Mouse (Mus musculus): Measurements from ENCODE around the gene Itpr3.

The Itpr3 gene

DNA sequence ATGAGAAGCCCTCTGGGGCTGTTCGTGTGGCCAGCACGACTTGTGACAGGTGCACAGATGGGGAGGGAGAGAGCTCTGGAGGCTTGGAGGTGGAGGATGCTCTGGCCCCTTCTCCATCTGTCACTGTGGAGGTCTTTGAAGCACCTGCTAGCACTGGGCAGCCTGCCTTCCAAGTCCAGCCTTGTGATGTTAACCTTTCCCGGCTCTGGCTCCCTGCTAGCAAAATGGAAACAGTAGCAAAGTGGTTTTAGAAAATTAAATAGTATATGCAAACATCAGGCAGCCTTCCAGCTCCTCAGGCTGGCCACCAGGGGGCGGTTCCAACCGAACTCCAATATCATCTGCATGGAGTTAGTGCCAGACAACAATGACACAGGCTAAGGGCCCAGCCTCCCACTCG, 14.5 kb downstream of the Itpr3 start:
- DNase-seq (ENCODE audit: low spot score) = peak; percentile 42

DNA sequence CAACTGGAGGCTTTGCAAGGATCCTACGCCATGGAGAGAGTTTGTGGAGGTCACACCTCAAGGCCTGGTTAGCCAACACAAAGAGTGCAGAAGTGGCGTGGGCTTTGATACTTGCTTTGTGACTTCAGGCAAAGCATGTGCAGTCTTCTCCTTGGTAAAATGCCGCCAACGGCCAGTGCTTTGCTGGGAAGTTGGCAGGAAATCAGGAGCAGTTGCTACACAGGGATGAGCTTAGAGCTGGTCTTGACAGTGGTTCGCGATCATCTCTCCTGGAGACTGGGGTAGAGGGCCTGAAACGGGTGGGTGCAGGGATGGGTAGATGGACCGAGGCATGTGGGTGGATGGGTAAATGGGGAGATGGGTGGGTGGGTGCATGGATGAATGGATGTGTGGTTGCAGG, 15.3 kb downstream of the Itpr3 start:
- DNase-seq (ENCODE audit: low spot score) = no peak

DNA sequence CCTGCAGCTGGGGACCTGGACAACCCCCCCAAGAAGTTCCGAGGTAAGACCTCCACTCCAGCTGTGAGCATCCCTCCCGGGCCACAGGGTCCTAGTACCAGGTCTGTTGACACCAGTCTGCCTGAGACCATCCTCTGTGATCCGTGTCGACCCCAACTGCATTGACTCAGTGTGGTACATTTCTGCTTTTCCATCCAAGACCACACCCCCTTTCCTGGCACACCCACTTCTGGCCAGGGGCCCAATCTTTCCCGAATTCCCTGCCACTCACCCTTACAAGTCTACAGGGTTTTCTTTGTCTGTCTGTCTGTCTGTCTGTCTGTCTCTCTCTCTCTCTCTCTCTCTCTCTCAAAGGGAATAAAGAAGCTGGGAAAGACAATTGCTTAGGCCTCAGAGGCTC, 16.0 kb downstream of the Itpr3 start:
- no peak for DNase-seq (ENCODE audit: low spot score)

DNA sequence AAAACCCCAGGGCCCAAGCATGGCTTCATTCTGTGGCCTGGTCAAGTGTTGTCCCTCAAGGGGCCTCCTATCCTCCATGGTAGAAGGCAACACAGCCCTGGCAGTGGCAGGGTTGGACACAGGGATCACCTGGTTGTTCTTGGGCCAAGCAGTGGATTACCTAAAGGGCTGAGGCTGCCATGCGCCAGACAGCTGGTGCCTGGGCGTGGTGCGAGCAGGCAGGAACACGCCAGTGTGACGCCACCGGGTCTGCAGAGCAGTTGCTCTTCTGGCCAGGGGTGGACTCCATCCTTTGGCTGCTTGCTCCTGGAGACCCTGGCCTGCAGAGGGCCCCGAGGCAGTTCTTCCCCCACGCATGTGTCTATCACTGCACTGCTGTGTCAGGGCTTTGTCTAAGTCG, 16.7 kb downstream of the Itpr3 start:
- DNase-seq (ENCODE audit: low spot score) = no peak

DNA sequence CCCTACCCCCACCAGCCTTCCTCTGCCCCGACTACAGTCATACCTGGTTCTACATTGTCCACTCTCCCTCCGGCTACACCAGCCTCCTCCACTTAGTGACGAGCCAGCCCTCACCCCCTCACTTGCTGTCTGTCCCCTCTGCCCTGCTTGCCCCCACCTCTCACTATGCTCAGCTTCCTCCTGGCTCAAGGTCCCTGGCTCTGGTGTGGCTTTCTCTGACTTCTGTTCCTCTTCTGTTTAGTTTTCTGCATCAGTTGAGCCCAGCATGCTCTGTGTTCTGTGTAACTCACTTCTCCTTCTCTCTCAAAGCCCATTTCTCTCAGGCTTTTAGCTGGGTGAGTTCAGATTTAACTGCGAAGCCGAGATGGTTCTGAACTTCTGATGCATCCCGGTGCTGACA, 17.1 kb downstream of the Itpr3 start:
- DNase-seq (ENCODE audit: low spot score) = no peak

DNA sequence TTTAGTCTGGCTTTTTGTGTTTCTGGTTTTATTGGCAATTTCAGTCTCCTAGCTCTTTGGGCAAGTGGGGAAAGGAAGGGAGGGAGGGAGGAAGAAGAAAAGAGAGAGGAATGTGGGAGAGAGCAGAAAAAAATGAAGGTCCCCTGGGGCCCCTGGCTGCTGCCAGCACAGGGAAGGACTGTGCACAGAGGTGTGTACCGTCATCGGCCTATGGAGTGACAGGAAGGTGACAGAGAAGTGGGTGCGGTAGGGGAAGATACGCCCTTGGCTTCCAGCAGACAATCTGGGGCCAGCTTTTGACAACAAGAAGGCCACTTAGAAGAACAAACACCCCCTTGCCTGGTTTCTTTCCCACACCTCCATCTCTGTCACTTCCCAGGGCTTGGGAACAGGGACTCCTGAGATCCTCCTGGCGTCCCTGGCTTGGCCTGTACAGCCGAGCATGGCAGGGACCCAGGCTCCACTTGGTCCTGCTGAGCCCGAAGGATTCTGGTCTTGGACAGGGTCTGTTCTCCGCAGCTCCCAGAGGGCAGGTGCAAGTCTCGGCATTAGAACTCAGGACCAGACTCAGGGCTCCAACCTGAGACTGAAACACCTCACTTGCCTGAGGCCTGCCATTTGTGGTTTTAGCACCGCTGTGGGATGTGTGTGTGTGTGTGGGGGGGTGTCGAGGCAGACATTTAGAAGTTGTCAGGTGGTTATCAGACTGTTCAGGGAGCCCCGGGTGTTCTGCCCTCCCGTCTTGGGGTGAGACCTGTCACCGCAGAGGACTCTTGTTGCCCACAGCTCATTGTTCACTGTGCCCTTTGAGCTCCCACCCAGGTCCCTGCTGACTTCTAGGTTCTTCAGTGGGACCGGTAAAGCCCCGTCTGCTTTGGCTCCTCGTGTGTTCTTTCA, 18.0 kb downstream of the Itpr3 start:
- no peak for DNase-seq (ENCODE audit: low spot score)

DNA sequence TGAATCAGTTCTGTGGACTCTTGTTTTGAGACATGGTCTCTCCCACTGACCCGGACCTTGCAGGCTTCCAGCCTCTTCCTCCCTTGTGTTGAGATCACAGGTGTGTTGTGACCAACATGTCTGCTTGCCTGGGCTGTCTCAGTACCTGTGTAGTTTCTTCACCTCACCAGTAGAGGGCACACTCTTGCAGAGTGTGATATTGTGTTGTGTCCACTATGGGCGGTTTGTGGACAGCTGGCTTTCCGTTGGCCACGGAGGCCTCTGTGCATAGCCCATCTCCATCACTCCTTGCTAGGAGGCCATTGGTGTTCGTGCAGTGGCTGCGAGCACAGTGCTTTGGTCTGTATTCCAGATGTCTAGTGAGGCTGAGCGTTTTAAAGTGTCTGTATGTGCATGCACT, 20.0 kb downstream of the Itpr3 start:
- no peak for DNase-seq (ENCODE audit: low spot score)

DNA sequence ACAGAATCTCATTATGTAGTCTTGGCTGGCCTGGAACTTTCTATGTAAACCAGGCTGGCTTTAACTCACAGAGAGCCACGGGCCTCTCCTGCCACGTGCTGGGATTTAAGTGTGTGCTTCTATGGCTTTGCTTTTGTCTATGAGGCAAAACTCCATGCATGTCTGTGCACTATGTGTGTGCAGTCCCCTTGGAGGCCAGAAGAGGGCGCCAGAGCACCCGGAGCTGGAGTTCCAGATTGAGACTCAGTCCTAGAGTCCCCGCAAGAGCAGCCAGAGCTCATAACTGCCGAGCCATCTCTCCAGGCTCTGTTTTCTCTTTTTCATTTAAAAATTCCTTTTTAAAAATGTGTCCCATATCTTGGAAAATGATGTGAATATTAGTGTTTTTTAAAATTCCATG, 20.8 kb downstream of the Itpr3 start:
- DNase-seq (ENCODE audit: low spot score) = no peak

DNA sequence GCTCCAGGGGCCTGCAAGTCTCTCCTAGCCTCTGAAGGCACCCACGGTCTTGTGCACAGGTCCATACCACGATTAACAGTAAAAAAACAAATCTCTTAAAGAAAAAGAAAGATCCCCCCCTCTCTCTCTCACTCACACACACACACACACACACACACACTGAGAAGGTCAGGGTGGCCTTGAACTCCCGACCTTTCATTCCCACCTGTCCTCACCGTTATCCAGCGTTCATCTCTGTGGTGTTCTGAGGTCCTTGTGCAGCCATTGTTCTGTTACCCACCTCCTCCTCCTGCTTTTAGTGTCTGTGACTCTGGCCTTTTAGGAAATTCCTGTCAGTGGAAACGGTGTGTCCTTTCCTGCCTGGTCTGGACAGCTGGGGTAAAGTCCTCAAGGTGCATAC, 21.4 kb downstream of the Itpr3 start:
- DNase-seq (ENCODE audit: low spot score) = no peak

DNA sequence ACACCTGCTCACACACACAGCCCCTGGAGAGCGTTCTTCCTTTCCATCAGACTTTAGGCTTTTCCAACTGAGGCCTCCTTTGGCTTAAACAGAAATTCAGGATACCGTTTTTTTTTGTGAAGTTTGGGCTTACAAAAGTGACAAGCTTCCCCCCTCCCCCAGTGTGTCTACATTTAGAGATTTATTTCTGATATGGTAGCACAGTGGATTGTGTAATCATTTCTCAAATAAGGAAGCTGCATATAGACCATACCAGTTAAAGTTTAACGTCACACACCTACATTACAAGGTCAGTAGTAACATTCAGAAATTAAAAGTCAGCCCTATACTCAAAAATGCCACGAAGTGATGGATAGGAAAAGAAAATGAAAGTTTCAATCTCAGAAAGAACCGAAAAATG, 24.8 kb downstream of the Itpr3 start:
- no peak for DNase-seq (ENCODE audit: low spot score)

DNA sequence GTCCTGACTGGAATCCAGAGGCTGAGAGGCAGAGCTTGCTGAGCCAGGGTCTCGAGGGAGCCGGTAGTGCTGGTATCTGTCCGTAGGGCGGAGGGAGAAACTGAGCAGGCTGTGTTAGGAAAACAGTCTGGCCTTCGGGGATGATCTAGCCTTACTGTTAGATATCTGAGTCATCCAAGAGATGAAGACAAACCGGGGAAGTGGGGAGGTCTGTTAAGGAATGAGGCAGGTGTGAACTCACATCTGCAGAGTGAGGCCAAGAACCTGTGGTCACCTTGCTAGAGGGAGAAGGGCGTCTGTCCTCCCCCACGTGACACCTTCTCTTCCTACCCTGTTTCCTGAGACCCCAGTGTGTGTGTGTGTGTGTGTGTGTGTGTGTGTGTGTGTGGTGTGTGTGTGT, 25.7 kb downstream of the Itpr3 start:
- no peak for DNase-seq (ENCODE audit: low spot score)

DNA sequence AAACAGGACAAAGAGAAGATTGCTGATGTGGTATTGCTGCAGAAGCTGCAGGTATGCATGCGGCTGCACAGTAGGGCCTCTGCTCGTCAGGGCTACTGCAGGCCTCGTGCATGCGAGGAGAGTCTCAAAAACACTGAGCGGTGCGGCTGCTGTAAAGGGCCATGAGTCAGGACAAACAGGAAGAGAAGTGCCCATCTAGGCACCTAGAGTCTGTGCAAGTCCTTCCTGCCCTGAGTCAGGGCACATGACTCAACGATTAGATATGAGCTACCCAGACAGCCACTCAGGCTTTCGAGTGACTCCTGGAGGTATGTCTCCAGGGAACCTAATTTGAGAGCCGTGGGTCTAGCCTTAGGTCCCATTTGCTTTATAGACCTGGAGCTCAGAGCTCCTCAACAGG, 26.5 kb downstream of the Itpr3 start:
- DNase-seq (ENCODE audit: low spot score) = no peak

DNA sequence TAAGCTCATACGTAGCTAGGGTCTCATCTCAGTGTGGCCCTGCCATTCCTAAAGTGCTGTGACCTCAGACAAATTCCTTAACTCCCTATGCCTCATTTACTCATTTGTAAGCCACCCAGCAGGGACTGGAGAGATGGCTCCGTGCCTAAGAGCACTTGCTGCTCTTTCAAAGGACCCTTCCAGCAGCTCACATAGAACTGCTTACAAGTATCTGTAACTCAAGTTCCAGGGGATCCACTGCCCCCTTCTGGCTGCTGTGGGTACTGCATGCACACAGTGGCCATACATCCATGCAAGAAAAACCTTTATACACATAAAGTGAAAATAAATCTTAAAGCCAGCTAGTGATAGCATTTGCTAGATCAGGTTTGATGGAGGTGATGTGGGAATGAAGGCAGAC, 28.6 kb downstream of the Itpr3 start:
- DNase-seq (ENCODE audit: low spot score) = peak; percentile 71

DNA sequence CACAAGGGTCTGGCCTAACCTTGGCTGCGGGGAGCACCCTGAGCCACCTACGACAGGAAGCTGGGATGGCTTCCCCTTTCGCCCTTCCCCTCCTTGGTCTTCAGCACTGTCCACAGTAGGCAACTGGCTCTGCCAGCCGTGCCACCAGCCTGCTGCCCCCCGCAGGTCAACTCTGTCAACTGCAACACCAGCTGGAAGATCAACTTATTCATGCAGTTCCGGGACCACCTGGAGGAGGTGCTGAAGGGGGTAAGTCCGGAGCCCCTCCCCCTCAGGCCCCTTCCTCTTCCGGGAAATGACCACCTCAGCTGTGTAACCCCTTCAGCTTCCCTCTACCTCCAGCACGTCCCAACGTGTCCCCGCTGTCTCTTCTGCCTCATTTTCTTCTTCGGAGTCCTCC, 30.3 kb downstream of the Itpr3 start:
- DNase-seq (ENCODE audit: low spot score) = peak; percentile 73

DNA sequence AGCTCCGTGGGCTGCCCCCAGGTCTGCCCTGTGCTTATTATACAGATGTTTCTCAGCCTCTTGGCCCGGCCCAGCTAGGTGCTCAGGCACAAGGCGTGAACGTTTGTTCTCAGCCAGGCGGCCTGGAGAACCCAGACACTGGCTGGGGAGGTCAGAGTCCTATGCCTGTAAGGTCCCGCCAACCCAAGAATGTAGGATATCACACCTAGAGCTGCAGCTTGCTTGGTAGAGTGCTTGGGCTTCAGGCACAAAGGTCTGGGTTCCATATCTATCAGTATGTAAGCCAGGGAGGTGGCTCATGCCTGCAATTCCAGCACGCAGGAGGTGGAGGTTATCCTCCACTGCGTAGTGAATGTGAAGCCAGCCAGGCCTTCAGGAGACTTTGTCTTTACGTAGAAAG, 33.0 kb downstream of the Itpr3 start:
- no peak for DNase-seq (ENCODE audit: low spot score)

DNA sequence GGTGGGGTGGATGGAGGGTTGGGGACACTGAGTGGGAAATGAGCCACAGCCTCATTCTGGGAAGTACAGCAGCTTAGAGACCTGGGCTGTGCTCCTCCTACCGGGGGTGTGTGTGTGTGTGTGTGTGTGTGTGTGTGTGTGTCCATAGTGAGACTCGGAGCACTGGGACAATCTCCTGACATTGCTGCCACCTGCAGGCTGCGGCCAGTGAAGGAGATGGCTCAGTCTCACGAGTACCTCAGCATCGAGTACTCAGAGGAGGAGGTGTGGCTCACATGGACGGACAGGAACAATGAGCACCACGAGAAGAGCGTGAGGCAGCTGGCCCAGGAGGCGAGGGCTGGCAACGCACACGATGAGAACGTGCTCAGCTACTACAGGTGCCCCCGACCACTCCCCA, 38.6 kb downstream of the Itpr3 start:
- peak; percentile 68 for DNase-seq (ENCODE audit: low spot score)

DNA sequence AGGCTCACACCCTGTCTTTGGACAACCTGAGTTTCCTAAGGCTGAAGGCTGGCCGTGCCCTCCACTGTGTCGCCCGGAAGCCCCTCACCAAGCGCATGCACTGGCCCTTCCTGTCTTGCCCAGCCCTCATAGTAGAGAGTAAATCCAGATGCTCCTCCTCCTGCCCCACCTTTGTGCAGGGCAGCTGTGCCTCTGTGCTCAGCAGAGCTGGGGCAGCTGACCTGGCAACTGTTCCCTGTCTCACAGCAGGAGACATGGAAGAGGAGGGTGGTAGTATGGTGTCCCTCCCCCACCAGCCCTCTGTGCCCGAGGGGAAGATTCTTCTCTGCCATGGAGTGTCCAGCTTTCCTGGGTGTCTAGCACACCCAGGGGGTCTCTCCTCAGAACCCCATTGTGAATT, 44.6 kb downstream of the Itpr3 start:
- DNase-seq (ENCODE audit: low spot score) = no peak

DNA sequence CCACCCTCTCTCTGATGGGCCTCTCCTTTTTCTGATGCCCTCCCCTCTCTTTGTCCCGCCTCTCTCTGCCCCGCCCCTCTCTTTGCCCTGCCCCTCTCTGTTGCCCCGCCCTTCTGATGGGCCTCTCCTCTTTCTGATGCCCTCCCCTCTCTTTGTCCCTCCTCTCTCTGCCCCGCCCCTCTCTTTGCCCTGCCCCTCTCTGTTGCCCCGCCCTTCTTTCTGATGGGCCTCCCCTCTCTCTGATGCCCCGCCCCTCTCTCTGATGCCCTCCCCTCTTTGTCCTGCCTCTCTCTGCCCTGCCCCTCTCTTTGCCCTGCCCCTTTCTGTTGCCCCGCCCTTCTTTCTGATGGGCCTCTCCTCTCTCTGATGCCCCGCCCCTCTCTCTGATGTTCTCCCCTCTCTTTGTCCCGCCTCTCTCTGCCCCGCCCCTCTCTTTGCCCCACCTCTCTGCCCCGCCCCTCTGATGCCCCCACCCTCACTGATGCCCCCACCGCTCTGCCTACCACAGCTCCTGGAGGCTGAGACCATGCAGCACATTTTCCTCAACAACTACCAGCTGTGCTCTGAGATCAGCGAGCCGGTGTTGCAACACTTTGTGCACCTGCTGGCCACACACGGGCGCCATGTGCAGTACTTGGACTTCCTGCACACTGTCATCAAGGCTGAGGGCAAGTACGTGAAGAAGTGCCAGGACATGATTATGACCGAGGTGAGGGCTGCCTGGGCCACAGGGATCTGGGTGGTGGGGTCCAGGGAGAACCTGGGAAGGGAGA, 48.8 kb downstream of the Itpr3 start:
- no peak for DNase-seq (ENCODE audit: low spot score)

DNA sequence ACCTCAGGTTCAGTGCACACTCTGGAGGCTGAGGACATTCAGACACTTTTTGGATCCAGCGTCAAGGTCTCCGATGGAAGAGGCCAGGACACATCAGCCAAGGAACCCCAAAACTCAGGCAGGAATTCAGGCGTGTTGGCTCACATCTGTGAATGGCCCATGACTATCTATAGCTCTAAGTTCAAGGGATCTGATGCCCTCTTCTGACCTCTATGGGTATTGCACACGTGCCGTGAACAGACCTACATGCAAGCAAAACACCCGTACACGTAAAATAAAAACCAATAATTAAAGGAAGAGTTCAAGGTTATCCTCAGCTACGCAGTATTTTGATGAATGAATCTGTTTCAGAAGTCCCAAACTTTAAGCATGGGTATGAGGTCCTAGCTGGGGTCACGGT, 49.6 kb downstream of the Itpr3 start:
- DNase-seq (ENCODE audit: low spot score) = peak; percentile 66

DNA sequence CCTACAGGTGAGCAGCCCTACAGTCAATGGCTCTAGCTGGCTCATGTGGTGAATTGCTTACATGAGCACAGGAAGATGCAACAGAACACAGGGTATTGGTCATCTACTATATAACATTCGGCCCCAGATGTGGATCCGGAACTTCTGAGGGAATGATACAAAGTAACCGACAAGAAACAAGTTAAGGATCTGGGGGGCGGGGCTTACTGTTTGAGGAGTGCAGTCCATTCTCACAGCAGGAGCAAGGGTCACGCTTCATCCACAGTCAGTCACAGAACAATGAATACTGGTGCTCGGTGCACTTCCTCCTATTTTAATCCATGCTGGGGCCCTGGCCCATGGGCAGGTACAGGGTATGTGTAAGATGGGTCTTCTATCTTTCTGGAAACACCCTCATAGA, 50.8 kb downstream of the Itpr3 start:
- DNase-seq (ENCODE audit: low spot score) = no peak

DNA sequence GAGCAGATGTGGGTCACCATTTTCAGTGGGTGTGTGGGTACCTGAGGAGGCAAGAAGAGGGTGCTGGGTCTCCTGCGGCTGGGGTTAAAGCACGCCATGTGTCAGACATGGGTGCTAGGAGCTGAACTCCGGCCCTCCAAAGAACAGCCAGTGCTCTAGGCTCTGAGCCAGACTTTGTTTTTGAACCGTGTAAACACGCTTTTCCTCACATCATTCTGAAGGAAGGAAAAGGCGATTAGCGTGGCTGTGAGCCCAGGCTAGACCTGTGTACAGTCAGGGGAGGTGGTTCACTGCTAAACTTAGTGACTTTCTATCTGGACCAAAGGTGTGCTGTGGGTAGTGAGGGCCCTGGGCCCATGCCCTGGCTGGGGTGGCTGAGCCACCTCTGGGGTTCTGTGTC, 53.0 kb downstream of the Itpr3 start:
- DNase-seq (ENCODE audit: low spot score) = no peak

DNA sequence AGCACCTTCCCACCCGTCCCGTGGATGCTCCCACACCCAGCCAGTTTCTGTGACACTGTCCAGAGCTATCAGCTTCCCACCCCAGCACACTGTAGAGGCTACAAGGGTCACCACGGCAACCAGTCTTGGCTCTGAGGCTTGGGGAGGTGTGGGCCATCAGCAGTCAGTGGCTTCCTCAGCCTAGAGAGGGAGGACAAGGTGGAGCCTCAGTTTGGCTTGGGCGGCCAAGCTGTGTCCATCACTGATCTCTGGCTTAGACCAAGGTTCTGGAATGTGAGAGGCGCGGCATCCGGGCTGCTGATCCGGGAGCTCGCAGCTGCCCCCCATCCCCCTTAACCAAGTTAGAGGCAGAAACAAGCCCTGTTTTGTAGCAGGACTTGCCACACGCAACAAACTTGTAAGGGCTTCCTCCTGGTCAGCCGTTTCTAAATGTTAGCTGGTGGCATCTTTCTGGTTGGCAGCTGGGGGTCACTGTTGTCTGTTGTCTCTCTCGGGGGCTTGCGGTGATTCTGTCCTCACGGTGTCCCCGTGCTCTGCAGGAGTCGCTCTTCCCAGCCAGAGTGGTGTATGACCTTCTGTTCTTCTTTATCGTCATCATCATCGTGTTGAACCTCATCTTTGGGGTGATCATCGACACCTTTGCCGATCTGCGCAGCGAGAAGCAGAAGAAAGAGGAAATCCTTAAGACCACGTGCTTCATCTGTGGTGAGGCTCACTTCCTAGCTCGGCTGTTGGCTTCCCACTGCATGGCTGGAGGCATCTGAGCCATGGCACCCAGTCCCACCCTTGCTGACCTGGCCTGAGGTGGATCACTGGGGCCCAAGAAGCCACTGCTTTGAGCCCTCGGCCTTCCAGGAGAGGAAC, 61.8 kb downstream of the Itpr3 start:
- peak; percentile 23 for DNase-seq (ENCODE audit: low spot score)

DNA sequence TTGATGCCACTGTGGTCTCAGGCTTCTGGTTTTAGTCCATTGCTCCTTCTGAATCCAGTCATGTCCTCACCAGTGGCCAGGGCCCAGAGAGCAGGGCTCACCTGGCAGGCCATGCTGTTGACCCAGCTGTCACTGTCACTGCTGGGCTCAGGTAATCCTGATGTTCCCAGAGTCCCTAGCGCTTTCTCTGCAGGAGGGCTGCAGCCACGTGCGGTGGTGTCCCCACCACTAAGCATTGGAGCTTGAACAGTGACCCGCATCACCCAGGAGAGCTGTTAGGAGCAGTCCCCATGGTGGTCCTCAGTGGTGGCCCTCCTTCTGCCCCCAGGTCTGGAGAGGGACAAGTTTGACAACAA, 62.4 kb downstream of the Itpr3 start:
- DNase-seq (ENCODE audit: low spot score) = no peak

Measured in embryo, embryonic 10 days (tissue).